Mouse (Mus musculus) hindbrain, postnatal 0 days (tissue): ENCODE measurements around the gene Arpin. TPM values are rescaled to one million over a fixed set of nuclear protein-coding genes. Genes with fewer than 3 reads are reported as not detected.

Experiments
- ATAC-seq: fragments of 200-750 bp; cut with Nextera tagmentation; 2 replicates; pipeline ENCODE4 v1.8.0; 2017; ENCODE audit warnings: mild to moderate bottlenecking, moderate TSS enrichment, moderate library complexity
- DNase-seq: peaks from one replicate; pipeline ENCODE4 v3.0.0-alpha.2; 2015; ENCODE audit warnings: low spot score
- H3K27ac ChIP-seq: fragments of 300-500 bp; sonication (generic); 2 replicates; pipeline ENCODE4 v1.5.1; 2014; ENCODE audit warnings: mild to moderate bottlenecking
- H3K27me3 ChIP-seq: fragments of 300-500 bp; sonication (generic); 2 replicates; pipeline ENCODE4 v1.6.1; 2014; ENCODE audit warnings: low read length, mixed read lengths; ENCODE audit not compliant: insufficient read depth
- H3K36me3 ChIP-seq: fragments of 300-500 bp; sonication (generic); 2 replicates; pipeline ENCODE4 v1.6.1; 2014; ENCODE audit warnings: low read length, mixed read lengths; ENCODE audit not compliant: insufficient read depth
- H3K4me1 ChIP-seq: fragments of 300-500 bp; sonication (generic); 2 replicates; pipeline ENCODE4 v1.6.1; 2014; ENCODE audit warnings: antibody characterized with exemption, low read length, mixed read lengths; ENCODE audit not compliant: insufficient read depth
- H3K4me2 ChIP-seq: fragments of 300-500 bp; sonication (generic); 2 replicates; pipeline ENCODE4 v1.6.1; 2014; ENCODE audit warnings: low read depth, mild to moderate bottlenecking, low read length, moderate library complexity, mixed read lengths
- H3K4me3 ChIP-seq: fragments of 300-500 bp; sonication (generic); 2 replicates; pipeline ENCODE4 v1.5.1; 2014; ENCODE audit warnings: low read length
- H3K9ac ChIP-seq: fragments of 300-500 bp; sonication (generic); replicated peaks from 2 replicates; pipeline ENCODE4 v1.6.1; 2014; ENCODE audit warnings: mild to moderate bottlenecking, low read length, moderate library complexity, mixed read lengths
- H3K9me3 ChIP-seq: fragments of 300-500 bp; sonication (generic); 2 replicates; pipeline ENCODE4 v1.6.1; 2016; ENCODE audit warnings: low read length, mixed read lengths
- CTCF ChIP-seq: IDR thresholded peaks from 2 replicates; pipeline ENCODE4 v1.5.1; 2016; ENCODE audit warnings: antibody characterized with exemption, control low read depth, low read depth
- WGBS: fragments of 180-500 bp; shearing (Covaris S2); extraction: QIAGEN DNeasy Blood & Tissue Kit; methylation state at CpG from one replicate; pipeline ENCODE4 v1.1.7; 2014; 5-methylcytosine and 5-hydroxymethylcytosine counted together
- polyA plus RNA-seq: library from polyadenylated mRNA; unstranded; fragments of >200 nt; fragmentation: Nextera tagmentation; extraction: Ambion mirVana; gene quantifications from 2 replicates; pipeline ENCODE4 v1.2.1, GENCODE M21; 2015
- total RNA-seq: library from RNA; depleted of rRNA; stranded (reverse); fragments of >200 nt; gene quantifications from 2 replicates; pipeline ENCODE4 v1.2.3, GENCODE M21; 2014

Gene Arpin
- total and polyA plus RNA-seq, 2 experiments from 2014 or later: 16.6 to 29.6 TPM

- H3K4me3 ChIP-seq: no peak overlapping the region
- ATAC-seq (no peak), DNase-seq (no peak)
- no peak overlapping the region for H3K4me2 ChIP-seq
- H3K4me1 ChIP-seq: no peaks in the 10 kb centered on the region
- H3K36me3 ChIP-seq: no peaks in the 10 kb centered on the region
- no peaks in the 10 kb centered on the region for H3K27me3 ChIP-seq
- no peaks in the 10 kb centered on the region for H3K9me3 ChIP-seq
- H3K27ac ChIP-seq: no peak overlapping the region
- no peak overlapping the region for H3K9ac ChIP-seq
- 96% methylated on average over 1 of the region's 1 CpGs for WGBS
- TF ChIP-seq CTCF: no peak
Observed at GRCm38 (mm10) chr7:79954890-79955289, 19.7 kb upstream of the Arpin start.

GRCm38 (mm10) chr7:79951038-79951437 is 15.9 kb upstream of the Arpin start:
- WGBS: 77% methylated on average over 3 of the region's 3 CpGs
- DNase-seq (no peak), ATAC-seq (no peak)
- H3K27me3 ChIP-seq: no peaks in the 10 kb centered on the region
- no peaks in the 10 kb centered on the region for H3K4me1 ChIP-seq
- H3K9ac ChIP-seq: no peak overlapping the region
- TF ChIP-seq CTCF: no peak
- H3K9me3 ChIP-seq: no peaks in the 10 kb centered on the region
- no peak overlapping the region for H3K27ac ChIP-seq
- no peaks in the 10 kb centered on the region for H3K36me3 ChIP-seq
- H3K4me2 ChIP-seq: no peak overlapping the region
- H3K4me3 ChIP-seq: no peak overlapping the region

- TF ChIP-seq CTCF: no peak
- Histone ChIP-seq H3K9me3 (no peaks in the 10 kb centered on the region), H3K36me3 (no peaks in the 10 kb centered on the region), H3K27me3 (no peaks in the 10 kb centered on the region), H3K4me1 (no peaks in the 10 kb centered on the region), H3K4me3 (no peak overlapping the region), H3K4me2 (no peak overlapping the region), H3K27ac (no peak overlapping the region), H3K9ac (no peak overlapping the region)
- ATAC-seq (no peak), DNase-seq (no peak)
- WGBS: 80% methylated on average over 6 of the region's 6 CpGs
Observed at GRCm38 (mm10) chr7:79950236-79950635, 15.1 kb upstream of the Arpin start.

- H3K4me3 ChIP-seq: peak overlapping the region; percentile 50
- H3K27ac ChIP-seq: peak overlapping the region; percentile 66; the same call in 1 of the 2 replicates
- WGBS: 5% methylated on average over 19 of the region's 19 CpGs
- peak overlapping the region; percentile 62 for H3K9ac ChIP-seq
- no peaks in the 10 kb centered on the region for H3K36me3 ChIP-seq
- no peaks in the 10 kb centered on the region for H3K9me3 ChIP-seq
- peaks cover 3% of the 10 kb centered on the region for H3K4me1 ChIP-seq
- H3K4me2 ChIP-seq: peak overlapping the region; percentile 77
- no peaks in the 10 kb centered on the region for H3K27me3 ChIP-seq
- DNase-seq (peak; percentile 8), ATAC-seq (0 out of 2 replicates have a peak, but pooled peaks have one; percentile 45)
- TF ChIP-seq CTCF: no peak
Observed at GRCm38 (mm10) chr7:79935511-79936205, 499 bp upstream of the Arpin start.

GRCm38 (mm10) chr7:79934461-79934860 is 698 bp downstream of the Arpin start:
- peaks cover 3% of the 10 kb centered on the region for H3K4me1 ChIP-seq
- H3K4me2 ChIP-seq: peak overlapping the region; percentile 77
- peak overlapping the region; percentile 66 for H3K27ac ChIP-seq
- TF ChIP-seq CTCF: no peak
- no peaks in the 10 kb centered on the region for H3K9me3 ChIP-seq
- H3K4me3 ChIP-seq: peak overlapping the region; percentile 50
- no peaks in the 10 kb centered on the region for H3K27me3 ChIP-seq
- peak overlapping the region; percentile 62 for H3K9ac ChIP-seq
- ATAC-seq (no peak), DNase-seq (peak; percentile 31)
- WGBS: 16% methylated on average over 5 of the region's 5 CpGs
- no peaks in the 10 kb centered on the region; the same call in 1 of the 2 replicates for H3K36me3 ChIP-seq

- Histone ChIP-seq H3K4me2 (no peak overlapping the region), H3K27me3 (no peaks in the 10 kb centered on the region), H3K9ac (no peak overlapping the region), H3K36me3 (peaks cover 4% of the 10 kb centered on the region; the same call in 1 of the 2 replicates), H3K9me3 (no peaks in the 10 kb centered on the region), H3K4me3 (no peak overlapping the region), H3K27ac (no peak overlapping the region), H3K4me1 (no peaks in the 10 kb centered on the region)
- TF ChIP-seq CTCF: no peak
- no peak for ATAC-seq
- no peak for DNase-seq
- WGBS: 60% methylated on average over 2 of the region's 2 CpGs
Observed at GRCm38 (mm10) chr7:79928516-79929052, 6.6 kb downstream of the Arpin start.
